Comparison of ENCODE assay signal across 16 mouse cellular contexts in genomic region chr12:73050811-73051580, GRCm38 (mm10). TPM values are rescaled to one million over a fixed set of nuclear protein-coding genes. Genes with fewer than 3 reads are reported as not detected.
A peak's percentile ranks its signal among the peaks of the same experiment; 100 is the strongest.
DNase-seq lines count a peak whose midpoint lies in the region; ATAC-seq and TF ChIP-seq lines count a peak whose summit lies in the region.
"Had no signal": no experiment of that assay in that cellular context is flagged by ENCODE, and none has a peak within 500 bp of the region (broad histone marks: within the 10 kb centered on the region; RNA-seq: fewer than 3 reads in every experiment).

No protein-coding gene starts in this region.

- H3K27ac ChIP-seq in intestine, embryonic 14.5 days (ENCODE audit: low read depth), result no peak overlapping the region
- H3K27ac ChIP-seq in intestine, postnatal 0 days (ENCODE audit: low read depth, low read length), result no peak overlapping the region
- peak overlapping the region; percentile 78 for H3K27ac ChIP-seq in embryonic facial prominence, embryonic 13.5 days
- H3K27ac ChIP-seq: heart, embryonic 10.5 days; liver, embryonic 13.5 days had no signal

- no peak overlapping the region for H3K4me3 ChIP-seq in intestine, embryonic 14.5 days (ENCODE audit: low read depth, low read length)
- H3K4me3 ChIP-seq in intestine, postnatal 0 days (ENCODE audit: low read depth, low read length), result no peak overlapping the region
- H3K4me3 ChIP-seq in embryonic facial prominence, embryonic 13.5 days, result peak overlapping the region; percentile 24
- H3K4me3 ChIP-seq in myocyte, result peak overlapping the region; percentile 85
- H3K4me3 ChIP-seq: liver, embryonic 13.5 days had no signal

- ATAC-seq in intestine, embryonic 14.5 days (replicated peaks; ENCODE audit: low FRiP score, low TSS enrichment, low read depth), result no peak
- ATAC-seq in intestine, postnatal 0 days, result no peak
- no peak for ATAC-seq in embryonic facial prominence, embryonic 13.5 days (ENCODE audit: insufficient number of reproducible peaks, insufficient read depth, low FRiP score, low TSS enrichment, low read depth)
- ATAC-seq: activated CD4-positive, CD25-positive, alpha-beta regulatory T cell, adult 4 months had no signal

- H3K36me3 ChIP-seq in intestine, embryonic 14.5 days (ENCODE audit: control insufficient read depth, insufficient read depth, low read length), result no peaks in the 10 kb centered on the region
- no peaks in the 10 kb centered on the region for H3K36me3 ChIP-seq in intestine, postnatal 0 days (ENCODE audit: control insufficient read depth, insufficient read depth)
- no peaks in the 10 kb centered on the region for H3K36me3 ChIP-seq in embryonic facial prominence, embryonic 13.5 days
- H3K36me3 ChIP-seq in myocyte (ENCODE audit: control insufficient read depth, insufficient read depth), result no peaks in the 10 kb centered on the region
- H3K36me3 ChIP-seq: heart, embryonic 10.5 days; liver, embryonic 13.5 days had no signal

- peak; percentile 60 for DNase-seq in intestine, embryonic 14.5 days (ENCODE audit: low spot score)
- DNase-seq in embryo, embryonic 10 days (ENCODE audit: low spot score), result peak; percentile 78
- DNase-seq in left cerebral cortex, adult 18-20 months (ENCODE audit: low spot score in 2 of 2), result no peak
- no peak for DNase-seq in cerebellum, adult 9-10 months
- DNase-seq in urinary bladder, postnatal 10 days (ENCODE audit: low spot score), result no peak
- DNase-seq: heart, postnatal 36 days; kidney, adult 9 months; liver, embryonic 13.5 days; lung, postnatal 10 days had no signal

- no peaks in the 10 kb centered on the region for H3K9me3 ChIP-seq in intestine, embryonic 14.5 days (ENCODE audit: control insufficient read depth, low read length)
- no peaks in the 10 kb centered on the region for H3K9me3 ChIP-seq in intestine, postnatal 0 days (ENCODE audit: control insufficient read depth)
- H3K9me3 ChIP-seq in embryonic facial prominence, embryonic 13.5 days, result no peaks in the 10 kb centered on the region
- H3K9me3 ChIP-seq: heart, embryonic 10.5 days; liver, embryonic 13.5 days had no signal

- peaks cover 100% of the 10 kb centered on the region for H3K27me3 ChIP-seq in intestine, embryonic 14.5 days (replicated peaks; ENCODE audit: control insufficient read depth, insufficient read depth, low read length)
- peaks cover 96% of the 10 kb centered on the region for H3K27me3 ChIP-seq in intestine, postnatal 0 days (replicated peaks; ENCODE audit: control insufficient read depth, insufficient read depth, low read length)
- peaks cover 76% of the 10 kb centered on the region for H3K27me3 ChIP-seq in embryonic facial prominence, embryonic 13.5 days
- no peaks in the 10 kb centered on the region for H3K27me3 ChIP-seq in myocyte (ENCODE audit: control insufficient read depth, insufficient read depth, insufficient read length)

- TF ChIP-seq POLR2A in myocyte (IDR thresholded peaks at IDR 0.05; ENCODE audit: insufficient read length, low read depth), result no peak

- under 1% methylated on average over 15 of the region's 15 CpGs for WGBS in intestine, embryonic 14.5 days
- 1% methylated on average over 15 of the region's 15 CpGs for WGBS in intestine, postnatal 0 days
- 2% methylated on average over 15 of the region's 15 CpGs for WGBS in embryonic facial prominence, embryonic 13.5 days

- no peak overlapping the region for H3K9ac ChIP-seq in intestine, embryonic 14.5 days (ENCODE audit: low read length)
- no peak overlapping the region for H3K9ac ChIP-seq in intestine, postnatal 0 days (ENCODE audit: low read depth, low read length)
- H3K9ac ChIP-seq in embryonic facial prominence, embryonic 13.5 days, result peak overlapping the region; percentile 62; the same call in 1 of the 2 replicates
- H3K9ac ChIP-seq: liver, embryonic 13.5 days had no signal

- no peak for TF ChIP-seq CTCF in intestine, postnatal 0 days (IDR thresholded peaks at IDR 0.05; ENCODE audit: low read depth)

- no peak overlapping the region for H3ac ChIP-seq in myocyte (ENCODE audit: control insufficient read depth, insufficient read length)

- no peak overlapping the region for H3K4me2 ChIP-seq in intestine, embryonic 14.5 days (ENCODE audit: low read length)
- no peak overlapping the region for H3K4me2 ChIP-seq in intestine, postnatal 0 days (replicated peaks; ENCODE audit: low read depth)
- H3K4me2 ChIP-seq in embryonic facial prominence, embryonic 13.5 days, result peak overlapping the region; percentile 82
- H3K4me2 ChIP-seq in myocyte (ENCODE audit: low read depth), result peak overlapping the region; percentile 84
- H3K4me2 ChIP-seq: liver, embryonic 13.5 days had no signal

- H3K79me2 ChIP-seq in myocyte (ENCODE audit: control insufficient read depth, insufficient read depth), result peaks cover 32% of the 10 kb centered on the region

- H3K4me1 ChIP-seq in intestine, embryonic 14.5 days (replicated peaks; ENCODE audit: control insufficient read depth, insufficient read depth, low read length), result 0 out of 2 replicates have a peak, but pooled peaks cover 3% of the 10 kb centered on the region
- peaks cover 3% of the 10 kb centered on the region; the same call in 1 of the 2 replicates for H3K4me1 ChIP-seq in intestine, postnatal 0 days (replicated peaks; ENCODE audit: control insufficient read depth, insufficient read depth, low read length)
- H3K4me1 ChIP-seq in embryonic facial prominence, embryonic 13.5 days, result peaks cover 65% of the 10 kb centered on the region

TF ChIP-seq in myocyte, 11 proteins besides CTCF, POLR2A, EP300 and RAD21:
- no peak for TF ChIP-seq SRF (IDR thresholded peaks at IDR 0.05; ENCODE audit: control insufficient read depth, insufficient read length, low read depth)
- TF ChIP-seq REST (IDR thresholded peaks at IDR 0.05; ENCODE audit: insufficient read depth, insufficient read length), result no peak
- TF ChIP-seq MAX (IDR thresholded peaks at IDR 0.05; ENCODE audit: low read depth), result no peak
- TF ChIP-seq TCF3 (IDR thresholded peaks at IDR 0.05; ENCODE audit: insufficient read length, low read depth), result no peak
- TF ChIP-seq TCF12 (IDR thresholded peaks at IDR 0.05; ENCODE audit: insufficient read depth, poor library complexity, severe bottlenecking), result no peak
- no peak for TF ChIP-seq MYOD1 (IDR thresholded peaks at IDR 0.05; ENCODE audit: control insufficient read depth in 1 of 3, insufficient read length in 2 of 3, low read depth in 2 of 3)
- TF ChIP-seq USF1 (IDR thresholded peaks at IDR 0.05; ENCODE audit: low read depth), result no peak
- TF ChIP-seq E2F4 (IDR thresholded peaks at IDR 0.05; ENCODE audit: insufficient read depth), result no peak
- TF ChIP-seq CEBPB (IDR thresholded peaks at IDR 0.05; ENCODE audit: insufficient read depth, poor library complexity, severe bottlenecking), result no peak
- TF ChIP-seq MYOG (IDR thresholded peaks at IDR 0.05; ENCODE audit: control insufficient read depth in 1 of 3, insufficient read depth in 1 of 3, insufficient read length in 2 of 3, low read depth in 2 of 3), result no peak
- no peak for TF ChIP-seq POLR2AphosphoS2 (IDR thresholded peaks at IDR 0.05; ENCODE audit: insufficient read length, low read depth)

RNA-seq across cellular contexts. Expression of gene Six1, which starts 2.7 kb away (rescaled TPM):
- polyA plus RNA-seq in intestine, embryonic 14.5 days (2014; fragmentation: Nextera tagmentation; extraction: Ambion mirVana), result not detected in 2 replicates
- polyA plus RNA-seq in intestine, postnatal 0 days (2015; fragmentation: Nextera tagmentation; extraction: Ambion mirVana), result not detected in 2 replicates
- polyA plus RNA-seq in embryonic facial prominence, embryonic 13.5 days (2015; fragmentation: Nextera tagmentation; extraction: Ambion mirVana), result 34.3 and 35.0 TPM in 2 replicates
- 71.7 TPM for polyA plus RNA-seq in myocyte (2012; fragmentation: generic; extraction: Trizol)
- under 1 TPM; 0.40 to 0.42 TPM for total RNA-seq in left cerebral cortex, adult 18-20 months (2021)
- total RNA-seq: MEL had no signal
- polyA plus RNA-seq: activated CD4-positive, CD25-positive, alpha-beta regulatory T cell, adult 4 months; large intestine, adult 2 months had no signal

Comparison
In these comparisons a context has a peak if more than half of its experiments do, and no peak if none do; other contexts are left out.
1. DNase-seq: peak in intestine, embryonic 14.5 days (single experiment) and embryo, embryonic 10 days (single experiment); none in left cerebral cortex, adult 18-20 months (0 of 2), cerebellum, adult 9-10 months (single experiment) and urinary bladder, postnatal 10 days (single experiment).
2. H3K4me2 ChIP-seq: peak in embryonic facial prominence, embryonic 13.5 days (single experiment) and myocyte (single experiment); none in intestine, embryonic 14.5 days (single experiment) and intestine, postnatal 0 days (single experiment).
3. H3K4me3 ChIP-seq: peak in embryonic facial prominence, embryonic 13.5 days (single experiment) and myocyte (single experiment); none in intestine, embryonic 14.5 days (single experiment) and intestine, postnatal 0 days (single experiment).
4. RNA of gene Six1, which starts 2.7 kb away (polyA plus RNA-seq): 71.7 TPM in myocyte (single experiment) and 34.3 to 35.0 TPM in embryonic facial prominence, embryonic 13.5 days; not detected in intestine, embryonic 14.5 days and not detected in intestine, postnatal 0 days; every median in the first group is over 10 times any median in the second.